Mouse (Mus musculus): ENCODE results near the gene Arhgap27.

Gene Arhgap27

DNA sequence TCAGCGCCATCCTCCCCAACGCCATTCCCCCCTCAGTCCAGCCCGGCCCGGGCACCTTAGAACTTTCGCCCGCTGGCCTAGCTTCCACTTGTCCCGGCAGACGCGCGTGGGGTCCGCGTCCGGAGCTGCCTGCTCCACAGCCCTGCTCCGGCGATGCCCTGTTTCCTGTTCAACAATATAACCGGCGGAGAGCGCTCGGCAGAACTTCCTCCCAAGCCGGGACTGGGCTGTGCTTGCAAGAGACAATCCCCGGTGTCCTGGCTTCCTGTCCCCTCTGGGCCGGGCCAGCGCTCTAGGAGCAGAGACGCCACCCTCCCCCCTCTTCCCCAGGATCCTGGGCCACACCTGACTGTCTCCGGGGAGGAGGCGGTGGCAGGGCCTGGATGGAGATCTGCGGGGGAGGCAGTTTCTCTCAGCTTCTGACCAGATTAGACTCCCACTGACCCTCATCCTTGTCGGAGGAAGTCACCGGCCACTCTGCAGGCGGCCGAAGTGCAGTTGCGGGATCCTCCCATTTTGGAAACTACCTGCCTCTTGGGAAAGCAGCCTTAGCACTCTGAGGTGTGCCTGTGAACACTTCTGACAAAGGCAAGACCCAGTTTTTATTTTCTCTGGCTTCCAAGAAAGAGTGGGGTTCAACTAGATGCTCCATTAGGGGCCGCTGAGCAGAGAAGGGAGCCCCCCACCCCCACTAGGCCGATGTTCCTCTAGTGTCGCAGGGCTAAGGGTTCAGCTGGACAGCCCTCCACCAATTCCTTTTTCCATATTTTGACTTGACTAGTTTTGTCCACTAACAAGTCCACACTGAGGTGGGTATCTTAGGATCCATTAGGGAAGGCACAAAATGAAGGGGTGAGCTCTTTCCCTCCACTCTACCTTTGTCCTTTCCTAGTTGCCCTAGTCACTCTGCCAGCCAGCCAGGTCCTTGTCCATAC, at the start of gene Arhgap27:
Gene Arhgap27, minus strand, starts transcription at position 479 of the 935 bp plus-strand sequence.
- no peak for DNase-seq (ENCODE audit: low read depth, low spot score)

DNA sequence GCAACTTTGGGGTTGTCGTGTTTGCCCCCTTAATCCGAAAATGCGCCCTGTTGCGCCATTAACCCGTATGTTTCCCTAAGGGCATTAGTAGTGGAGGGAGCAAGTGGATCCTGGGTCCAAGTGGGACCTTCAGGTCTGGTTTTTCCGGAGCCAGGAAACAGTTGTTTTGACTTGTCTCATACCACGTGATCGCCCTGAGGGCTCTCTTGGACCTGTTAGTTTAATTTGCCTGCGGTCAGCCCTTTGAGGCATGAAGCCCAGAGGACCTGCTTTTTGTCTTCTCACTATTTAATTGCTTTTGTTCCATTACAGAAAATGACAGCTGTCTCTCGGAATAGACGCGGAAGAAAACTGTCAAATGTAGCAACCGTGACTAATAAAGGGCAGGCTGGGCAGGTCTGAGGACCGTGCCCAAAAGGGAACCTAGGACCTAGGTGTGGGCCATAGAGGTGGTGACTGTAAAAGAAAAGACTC, 49.5 kb upstream of the Arhgap27 start:
- DNase-seq (ENCODE audit: low read depth, low spot score): no peak

DNA sequence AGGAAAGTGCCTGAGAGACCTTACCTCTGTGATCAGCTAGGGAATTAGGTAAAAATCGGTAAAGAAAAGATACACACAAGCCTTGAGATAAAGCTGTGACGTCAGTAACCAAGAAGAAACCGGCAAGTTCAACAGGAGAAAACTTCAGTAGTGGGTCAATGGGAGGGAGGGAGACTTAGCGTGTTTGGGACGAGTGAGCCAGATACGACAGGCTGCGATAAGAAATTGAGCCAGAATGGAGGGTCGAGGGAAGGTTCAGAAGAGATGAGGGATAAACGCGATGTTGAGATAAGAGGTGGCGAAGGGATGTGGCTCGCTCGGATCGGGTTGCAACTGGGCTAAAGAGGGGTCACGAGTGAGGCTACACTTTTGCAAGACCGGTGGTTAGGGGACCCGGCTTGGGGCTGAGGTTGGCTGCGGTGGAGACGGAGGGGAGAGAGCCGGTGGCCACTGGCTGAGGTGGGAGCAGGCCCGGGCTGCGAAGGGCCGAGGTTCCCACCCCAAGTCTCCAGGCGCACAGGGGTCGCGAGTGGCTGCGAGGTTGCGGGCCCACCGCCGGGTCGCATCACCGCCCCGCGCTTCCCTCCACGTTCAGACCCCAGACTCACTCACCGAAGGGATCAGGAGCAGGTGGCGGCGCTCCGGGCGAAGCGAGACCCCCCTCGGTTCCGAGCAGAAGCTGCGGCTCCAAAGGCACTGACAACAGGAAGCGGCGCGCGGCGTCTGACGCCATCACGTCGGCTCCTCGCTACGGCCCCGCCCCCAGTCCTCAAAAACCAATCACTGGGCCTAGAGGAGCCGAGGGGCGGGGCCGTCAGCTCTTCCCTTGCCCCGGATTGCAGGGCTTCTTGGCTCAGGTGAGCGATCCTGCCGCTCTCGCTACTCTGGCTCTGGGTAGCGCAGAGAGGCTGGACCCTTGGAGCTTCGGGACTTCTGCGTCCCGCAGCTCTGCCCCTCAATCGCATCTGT, 48.8 kb upstream of the Arhgap27 start, which contains the start of gene Plekhm1:
Gene Plekhm1, minus strand, starts transcription at position 707 of the 969 bp plus-strand sequence.
- DNase-seq (ENCODE audit: low read depth, low spot score): peak; percentile 97

- peak; percentile 71 for DNase-seq (ENCODE audit: low read depth, low spot score)
These were observed 47.8 kb upstream of the Arhgap27 start for GRCm38 (mm10) chr11:103411301-103411700.

- no peak for DNase-seq (ENCODE audit: low read depth, low spot score)
These were observed 45.4 kb upstream of the Arhgap27 start for GRCm38 (mm10) chr11:103408880-103409279.

- DNase-seq (ENCODE audit: low read depth, low spot score): peak; percentile 29
These were observed 43.6 kb upstream of the Arhgap27 start for GRCm38 (mm10) chr11:103407136-103407535.

DNA sequence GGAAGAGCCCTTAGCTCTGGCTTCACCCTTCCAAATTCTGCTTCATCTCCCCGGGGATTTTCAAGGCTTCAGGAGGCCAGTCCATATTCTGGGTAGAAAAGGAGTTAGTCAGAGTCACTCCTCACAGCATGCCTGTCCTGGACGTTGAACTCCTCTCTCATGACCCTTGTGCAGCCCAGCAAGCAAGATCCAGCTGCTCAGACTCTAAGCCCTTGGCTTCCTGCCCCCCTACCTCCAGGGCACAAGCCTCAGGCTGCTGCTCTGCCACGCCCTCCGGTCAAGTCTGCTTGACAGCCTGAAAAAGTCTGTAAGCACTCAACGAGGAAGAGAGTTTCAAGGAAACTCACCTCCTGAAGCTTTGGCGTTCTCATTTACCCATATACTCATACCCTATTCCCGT, 43.1 kb upstream of the Arhgap27 start:
- peak; percentile 86 for DNase-seq (ENCODE audit: low read depth, low spot score)

DNA sequence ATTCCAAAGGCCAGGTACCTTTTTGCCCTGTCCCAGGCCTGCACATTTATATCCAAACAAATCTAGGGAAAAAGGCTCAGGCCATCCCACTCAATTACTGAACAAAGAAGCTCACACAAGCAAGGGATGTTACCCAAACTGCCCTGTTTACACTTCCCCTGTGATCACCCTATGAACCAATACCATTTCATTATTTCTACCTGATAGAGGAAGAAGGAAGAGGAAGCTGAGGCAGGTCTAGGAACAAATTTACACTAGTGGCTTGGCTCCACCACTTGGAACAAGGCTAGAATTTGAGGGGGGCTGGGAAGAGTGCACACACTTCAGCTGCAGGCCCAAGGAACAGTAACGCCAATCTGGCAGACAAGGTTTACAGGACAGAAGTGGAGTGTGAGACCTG, 42.3 kb upstream of the Arhgap27 start:
- no peak for DNase-seq (ENCODE audit: low read depth, low spot score)

DNA sequence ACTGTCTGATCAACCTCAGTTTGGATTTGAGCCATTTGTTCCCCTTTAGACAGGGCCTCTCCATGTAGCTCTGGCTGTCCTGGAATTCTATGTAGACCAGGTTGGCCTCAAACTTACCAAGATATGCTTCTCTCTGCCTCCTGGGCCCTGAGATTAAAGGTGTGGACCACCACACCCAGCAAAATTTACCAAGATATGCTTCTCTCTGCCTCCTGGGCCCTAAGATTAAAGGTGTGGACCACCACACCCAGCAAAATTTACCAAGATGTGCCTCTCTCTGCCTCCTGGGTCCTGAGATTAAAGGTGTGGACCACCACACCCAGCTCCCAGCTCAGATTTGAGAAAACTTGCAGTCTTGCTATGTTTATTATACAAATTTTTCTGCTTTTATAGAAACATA, 41.1 kb upstream of the Arhgap27 start:
- no peak for DNase-seq (ENCODE audit: low read depth, low spot score)

- no peak for DNase-seq (ENCODE audit: low read depth, low spot score)
These were observed 40.3 kb upstream of the Arhgap27 start for GRCm38 (mm10) chr11:103403776-103404175.

DNA sequence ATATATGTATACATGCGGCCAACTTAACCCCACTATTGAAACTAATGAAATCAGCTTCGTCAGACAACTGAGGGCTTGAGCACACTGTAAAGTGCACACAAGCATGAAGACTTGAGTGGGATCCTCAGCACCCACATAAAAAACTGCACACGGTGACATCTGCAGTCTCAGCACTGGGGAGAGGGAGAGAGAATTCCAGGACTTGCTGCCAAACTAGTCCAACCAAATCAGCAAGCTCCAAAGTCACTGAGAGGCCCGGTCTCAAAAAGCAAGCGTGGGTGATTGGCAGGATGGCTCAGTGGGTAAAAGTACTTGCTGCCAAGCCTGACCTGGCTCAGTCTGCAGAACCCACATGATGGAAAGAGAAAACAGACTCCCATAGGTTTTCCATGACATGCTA, 39.2 kb upstream of the Arhgap27 start:
- no peak for DNase-seq (ENCODE audit: low read depth, low spot score)

DNA sequence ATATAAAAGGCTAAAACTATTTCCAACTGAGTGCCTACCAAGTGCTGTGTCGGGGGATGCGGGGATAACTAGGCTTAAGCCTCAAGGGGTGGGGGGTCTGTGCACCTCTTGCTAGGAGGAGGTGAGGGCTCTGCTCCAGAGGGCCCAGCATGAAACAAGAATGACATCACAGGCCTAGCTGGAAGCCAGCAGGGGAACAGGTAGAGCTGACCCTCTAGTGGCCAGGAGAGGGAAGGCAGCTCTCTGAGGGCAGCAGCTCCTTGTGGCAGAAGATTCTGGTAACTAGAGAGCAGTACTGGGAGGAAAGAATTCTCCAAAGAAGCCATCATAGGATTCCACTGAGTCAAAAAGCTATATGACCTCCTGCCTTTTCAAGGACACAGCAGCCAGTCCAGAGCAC, 38.7 kb upstream of the Arhgap27 start:
- DNase-seq (ENCODE audit: low read depth, low spot score): peak; percentile 61

GRCm38 (mm10) chr11:103399986-103400385, 36.5 kb upstream of the Arhgap27 start:
- peak; percentile 70 for DNase-seq (ENCODE audit: low read depth, low spot score)

DNA sequence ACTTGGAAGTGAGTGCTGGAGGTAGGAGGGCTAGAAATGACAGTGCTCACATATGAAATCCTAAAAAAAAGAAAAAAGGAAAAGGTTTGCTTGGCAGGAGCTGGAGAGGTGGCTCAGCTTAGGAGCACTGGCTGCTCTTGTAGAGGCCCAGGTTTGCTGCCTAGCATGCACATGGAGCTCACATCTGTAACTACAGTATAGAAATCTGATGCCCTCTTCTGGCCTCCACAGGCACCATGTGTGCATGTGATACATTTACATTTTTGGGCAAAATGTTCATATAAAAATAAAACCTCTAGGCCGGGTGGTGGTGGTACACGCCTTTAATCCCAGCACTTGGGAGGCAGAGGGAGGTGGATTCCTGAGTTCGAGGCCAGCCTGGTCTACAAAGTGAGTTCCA, 35.6 kb upstream of the Arhgap27 start:
- peak; percentile 65 for DNase-seq (ENCODE audit: low read depth, low spot score)

DNA sequence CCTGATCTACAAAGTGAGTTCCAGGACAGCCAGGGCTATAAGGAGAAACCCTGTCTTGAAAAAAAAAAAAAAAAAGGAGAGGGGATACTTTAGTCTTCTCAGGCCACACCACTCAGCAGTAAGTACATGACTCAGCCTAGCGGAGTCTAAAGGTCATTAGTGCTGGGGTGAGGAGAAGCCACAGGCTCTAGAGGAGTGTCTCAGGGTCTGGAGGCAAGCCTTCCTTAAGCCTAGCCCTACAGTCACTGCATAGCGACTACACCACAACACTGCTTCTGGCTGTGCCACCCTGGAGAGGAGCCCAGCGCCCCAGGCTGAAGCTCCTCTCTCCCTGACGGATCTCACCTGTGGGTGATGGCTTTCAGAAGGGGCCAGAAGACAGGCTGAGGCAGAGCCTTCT, 33.2 kb upstream of the Arhgap27 start:
- DNase-seq (ENCODE audit: low read depth, low spot score): peak; percentile 75

- DNase-seq (ENCODE audit: low read depth, low spot score): no peak
These were observed 32.7 kb upstream of the Arhgap27 start for GRCm38 (mm10) chr11:103396236-103396635.

- DNase-seq (ENCODE audit: low read depth, low spot score): no peak
These were observed 31.1 kb upstream of the Arhgap27 start for GRCm38 (mm10) chr11:103394604-103395003.

GRCm38 (mm10) chr11:103394025-103394424, 30.5 kb upstream of the Arhgap27 start:
- DNase-seq (ENCODE audit: low read depth, low spot score): peak; percentile 70

GRCm38 (mm10) chr11:103387870-103388526, 24.5 kb upstream of the Arhgap27 start:
- DNase-seq (ENCODE audit: low read depth, low spot score): no peak

- DNase-seq (ENCODE audit: low read depth, low spot score): no peak
These were observed 23.3 kb upstream of the Arhgap27 start for GRCm38 (mm10) chr11:103386827-103387226.

DNA sequence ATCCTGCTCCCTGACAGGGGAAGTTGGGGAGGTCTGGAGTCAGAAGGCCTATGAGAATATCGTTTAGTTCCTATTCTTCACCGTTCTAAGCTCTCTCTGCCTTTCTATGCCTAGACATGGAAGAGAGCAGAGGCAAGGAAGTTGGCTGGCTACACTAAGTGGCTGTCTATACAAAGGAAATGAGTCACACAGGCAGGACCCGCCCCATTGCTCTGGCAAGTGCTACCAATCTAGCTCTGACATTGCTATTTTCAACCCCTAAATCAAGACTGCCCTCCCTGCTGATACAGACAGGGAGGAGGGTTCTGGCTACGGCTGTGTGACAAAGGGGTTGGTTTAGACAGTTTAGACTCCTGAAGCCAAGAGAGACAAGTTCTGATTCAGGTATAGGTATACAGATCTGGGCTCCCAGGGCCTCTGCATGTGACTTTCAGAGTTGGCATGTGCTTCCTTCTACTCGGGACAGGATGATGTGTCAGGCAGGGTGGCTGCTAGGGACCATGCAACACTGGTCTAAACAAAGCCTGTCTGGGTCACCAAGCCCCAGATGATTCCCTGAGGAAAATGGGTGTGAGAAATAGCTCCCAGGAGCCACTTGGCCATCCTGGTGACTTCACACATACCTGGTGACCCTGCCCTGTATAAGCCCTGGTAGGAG, 18.6 kb upstream of the Arhgap27 start:
- DNase-seq (ENCODE audit: low read depth, low spot score): peak; percentile 97

Measured in 3T3-L1 (cell line).